Mouse (Mus musculus) spleen, adult 2 months (tissue): Measurements from ENCODE around the gene Polr1d.

Source experiments
- CTCF ChIP-seq: fragments of 200-500 bp; IDR thresholded peaks from 2 replicates; pipeline ENCODE4 v1.5.1; 2011; ENCODE audit warnings: mild to moderate bottlenecking, inconsistent platforms; ENCODE audit not compliant: insufficient read depth, insufficient read length, insufficient replicate concordance; ENCODE audit errors: extremely low read depth
- POLR2A ChIP-seq: fragments of 200-500 bp; IDR thresholded peaks from 2 replicates; pipeline ENCODE4 v1.6.1; 2011; ENCODE audit warnings: low read depth, low read length, inconsistent platforms

- TF ChIP-seq CTCF (no peak), POLR2A (no peak)
Observed at GRCm38 (mm10) chr5:147070791-147071516, 5.9 kb upstream of the Polr1d start.
